Mouse (Mus musculus): ENCODE results near the gene Zfp950.
"Not testable (repeated sequence)": the region's sequence is repeated elsewhere in the genome, so short reads cannot be mapped to it uniquely, and the experiment has no call there.

The Zfp950 gene

DNA sequence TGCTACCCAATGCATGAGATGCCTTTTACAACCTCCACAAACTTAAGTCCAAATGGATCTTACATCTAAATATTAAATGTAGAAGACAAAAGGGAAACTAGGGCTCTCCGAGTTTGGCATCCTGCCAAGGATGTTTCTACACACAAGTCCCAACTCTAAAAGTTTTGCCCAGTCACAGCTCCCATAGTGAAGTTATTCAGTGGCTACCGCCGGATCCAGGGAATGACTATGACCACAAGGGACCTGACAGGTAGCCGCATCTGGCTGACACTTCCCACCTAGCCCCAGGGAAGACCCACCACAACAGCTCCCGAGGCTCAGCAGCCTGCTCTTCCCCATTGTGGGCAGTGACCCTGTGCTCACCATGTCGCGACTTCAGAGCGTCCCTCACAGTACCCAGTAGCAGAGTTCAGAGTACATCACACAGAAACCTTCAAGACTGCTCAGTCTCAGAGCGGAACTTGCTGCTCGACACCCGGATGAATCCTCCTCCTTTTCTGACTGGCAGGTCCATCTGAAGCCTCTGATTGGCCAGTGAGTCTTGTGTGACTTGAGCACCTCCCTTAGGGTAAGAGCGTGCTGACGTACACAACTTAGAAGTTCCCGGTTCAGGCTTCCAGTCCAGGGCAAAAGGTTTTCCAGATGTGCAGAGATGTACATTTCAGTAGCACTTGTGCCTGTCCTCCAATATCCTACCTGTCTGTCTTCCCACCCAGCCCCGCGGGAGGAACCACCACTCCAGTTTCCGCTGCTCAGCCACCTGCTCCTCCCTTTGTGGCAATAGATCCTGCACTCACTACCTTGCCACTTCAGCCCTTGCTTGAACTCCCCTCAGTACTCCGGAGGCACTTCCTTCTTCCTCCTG is at the start of gene Zfp950:
Gene Zfp950 (minus strand): TSS at position 499 of the 865 bp plus-strand sequence.
- DNase-seq (ENCODE audit: low spot score in 2 of 2) = peak; percentile 28 to 64

DNA sequence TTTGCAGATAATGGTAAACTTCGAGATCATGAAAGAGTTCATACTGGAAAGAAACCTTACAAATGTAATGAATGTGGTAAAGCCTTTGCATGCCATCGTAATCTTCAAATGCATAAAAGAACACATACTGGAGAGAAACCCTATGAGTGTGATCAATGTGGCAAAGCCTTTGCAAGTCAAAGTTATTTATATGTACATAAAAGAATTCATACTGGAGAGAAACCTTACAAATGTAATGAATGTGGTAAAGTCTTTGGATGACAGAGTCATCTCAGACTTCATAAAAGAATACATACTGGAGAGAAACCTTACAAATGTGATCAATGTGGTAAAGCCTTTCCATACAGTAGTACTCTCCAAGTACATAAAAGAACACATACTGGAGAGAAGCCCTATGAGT is 43.0 kb upstream of the Zfp950 start, which contains the start of gene Gm6020:
Gene Gm6020 (plus strand): TSS at position 301 of the 400 bp plus-strand sequence.
- DNase-seq (ENCODE audit: low spot score in 2 of 2) = not testable (repeated sequence)

DNA sequence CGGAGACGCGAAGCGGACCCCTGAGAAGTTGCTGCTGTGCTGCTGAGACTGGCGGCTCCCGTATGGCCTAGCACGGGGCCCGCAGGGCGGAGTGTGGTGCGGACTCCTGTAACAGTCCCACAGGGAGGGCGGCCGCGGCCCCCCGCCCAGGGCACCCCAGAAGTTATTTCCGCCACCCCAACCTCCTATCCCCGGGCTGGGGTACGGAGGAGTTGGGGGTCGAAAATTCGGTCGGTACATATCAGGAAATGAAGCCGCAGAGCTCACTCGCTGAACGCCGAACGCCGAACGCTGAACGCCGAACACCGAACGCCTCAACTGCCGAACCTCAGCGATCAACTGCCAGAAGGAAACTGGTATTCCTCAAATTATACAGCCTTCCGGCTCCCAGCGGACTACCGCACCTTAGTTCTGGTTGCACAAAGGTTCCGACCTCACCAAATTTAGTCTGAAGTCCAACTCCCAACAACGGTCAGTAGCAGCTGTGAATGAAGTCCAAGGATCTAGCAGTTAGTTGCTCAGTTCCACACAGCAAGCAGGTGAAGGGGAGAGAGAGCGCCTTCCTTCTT is 35.2 kb upstream of the Zfp950 start, which contains the start of gene Gm7102:
Gene Gm7102 (minus strand): TSS at position 554 of the 569 bp plus-strand sequence.
- DNase-seq (ENCODE audit: low spot score in 2 of 2) = no peak

DNA sequence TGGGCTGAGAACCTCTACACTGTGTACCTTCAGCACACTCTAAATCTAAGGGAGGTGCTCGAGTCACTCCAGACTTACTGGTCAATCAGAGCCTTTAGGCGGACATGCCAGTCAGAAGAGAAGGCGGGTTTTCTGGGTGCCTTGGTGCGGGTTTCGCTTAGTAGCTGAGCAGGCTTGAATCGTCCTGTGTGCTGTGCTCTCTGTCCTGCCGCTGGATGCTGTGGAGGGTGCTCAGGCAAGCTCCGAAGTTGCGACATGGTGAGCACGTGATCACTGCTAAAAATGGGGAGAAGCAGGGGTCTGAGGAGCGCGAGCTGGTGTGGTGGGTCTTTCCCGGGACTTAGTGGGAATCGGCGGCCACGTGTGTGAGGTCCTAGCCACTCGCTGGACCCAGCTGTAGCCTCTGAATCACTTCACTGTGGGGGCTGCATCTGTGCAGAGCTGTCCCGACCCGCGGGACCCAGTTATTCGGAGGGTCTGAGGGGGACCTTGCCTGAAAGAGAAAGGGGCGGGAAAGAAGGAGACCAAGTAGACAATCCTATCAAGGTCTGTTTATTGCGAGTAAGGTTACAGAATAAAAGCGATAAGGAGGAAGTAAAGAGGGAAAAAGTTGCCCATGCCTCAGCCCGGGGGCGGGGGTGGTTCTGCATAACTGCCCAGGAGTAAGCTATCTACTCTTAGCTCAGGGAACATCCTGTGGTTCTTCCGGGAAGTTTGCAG is 11.2 kb upstream of the Zfp950 start:
- no peak for DNase-seq (ENCODE audit: low spot score in 2 of 2)

DNA sequence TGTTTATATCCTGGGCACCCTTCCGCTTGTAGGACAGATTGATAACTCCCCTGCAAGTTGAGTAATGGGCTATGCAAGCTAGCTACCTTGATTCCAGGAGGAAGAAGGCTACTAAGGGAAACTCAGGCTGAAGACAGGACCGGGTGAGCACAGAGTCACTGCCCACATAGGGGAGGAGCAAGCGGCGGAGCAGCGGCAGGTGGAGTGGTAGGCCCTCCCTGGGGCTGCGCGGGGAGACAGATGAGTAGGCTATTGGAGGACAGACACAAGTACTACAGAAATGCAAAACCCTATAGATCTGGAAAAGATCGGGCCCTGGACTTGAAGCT is 10.7 kb upstream of the Zfp950 start:
- no peak for DNase-seq (ENCODE audit: low spot score in 2 of 2)

DNA sequence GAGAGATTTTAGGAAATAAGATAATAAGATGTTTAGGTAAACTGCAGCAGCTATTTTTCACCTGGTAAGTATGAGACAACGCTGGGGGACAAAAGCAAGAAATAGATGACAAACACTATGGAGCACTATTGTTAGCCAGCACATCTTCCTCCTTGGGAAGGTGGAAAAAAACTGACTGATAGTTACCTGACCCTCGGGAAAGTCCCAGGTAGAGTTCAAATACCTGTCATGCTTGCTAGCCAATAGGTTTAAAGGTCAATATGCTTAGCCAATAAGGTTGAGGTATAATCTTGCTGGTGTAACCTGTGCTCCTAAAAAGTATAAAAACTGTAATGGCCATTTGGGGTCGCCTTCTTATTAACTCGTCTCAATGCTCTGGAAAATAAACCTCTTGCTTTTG is 659 bp upstream of the Zfp950 start:
- no peak for DNase-seq (ENCODE audit: low spot score in 2 of 2)

DNA sequence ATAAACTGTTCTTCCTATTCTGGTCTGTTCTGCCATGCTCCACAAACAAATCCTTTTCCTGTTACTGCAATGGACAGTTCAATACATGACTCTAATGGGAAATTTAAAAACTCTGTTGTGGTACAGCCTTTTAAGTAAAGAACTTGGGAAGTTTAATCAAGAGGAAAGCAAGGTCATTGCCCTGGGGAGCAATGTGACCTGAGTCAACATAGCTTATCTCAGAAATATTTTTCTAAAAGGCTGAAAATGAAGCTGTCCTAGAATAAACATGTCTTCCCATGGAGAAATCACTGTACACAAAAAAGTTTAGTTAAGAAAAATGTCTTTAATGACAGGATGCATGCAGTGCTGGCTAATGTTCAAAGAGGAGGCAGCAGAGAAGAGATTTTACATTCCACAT is 2.0 kb downstream of the Zfp950 start:
- no peak for DNase-seq (ENCODE audit: low spot score in 2 of 2)

DNA sequence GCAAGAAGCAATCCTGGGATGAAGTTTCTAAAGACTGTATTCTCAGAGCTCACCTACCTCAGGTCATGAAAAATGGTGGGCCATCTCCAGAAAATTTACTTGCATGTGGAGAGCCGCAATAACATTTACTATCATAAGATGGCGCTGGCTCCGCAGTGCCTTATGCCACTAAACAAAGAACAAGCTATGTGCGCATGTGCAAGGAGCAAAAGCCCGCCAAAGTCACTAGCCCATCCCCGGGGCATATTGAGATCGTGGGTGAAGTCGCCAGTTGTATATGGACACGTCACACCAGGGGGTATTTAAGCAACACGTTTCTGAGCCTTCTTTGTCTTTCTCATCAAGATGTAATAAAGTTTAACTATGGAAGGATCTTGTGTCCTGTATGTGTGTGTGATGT is 9.5 kb downstream of the Zfp950 start:
- no peak for DNase-seq (ENCODE audit: low spot score in 2 of 2)

DNA sequence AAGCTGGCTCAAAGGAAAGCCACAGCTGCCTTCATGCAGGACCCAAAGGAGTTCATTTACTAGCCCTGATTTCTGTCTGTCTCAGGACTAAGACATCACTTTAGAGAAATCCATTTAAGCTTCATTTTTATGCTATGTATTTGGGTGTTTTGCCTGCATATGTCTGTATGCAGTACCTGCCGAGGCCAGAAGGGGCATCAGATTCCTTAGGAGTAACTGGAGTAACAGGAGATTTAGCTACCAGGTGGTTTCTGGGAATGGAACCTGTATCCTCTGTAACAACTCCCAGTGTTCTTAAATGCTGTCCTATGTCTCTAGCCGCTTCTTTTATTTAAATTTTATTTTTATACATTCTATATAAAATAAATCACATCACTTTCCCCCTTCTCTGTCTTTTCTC is 30.5 kb downstream of the Zfp950 start:
- DNase-seq (ENCODE audit: low spot score in 2 of 2) = no peak

DNA sequence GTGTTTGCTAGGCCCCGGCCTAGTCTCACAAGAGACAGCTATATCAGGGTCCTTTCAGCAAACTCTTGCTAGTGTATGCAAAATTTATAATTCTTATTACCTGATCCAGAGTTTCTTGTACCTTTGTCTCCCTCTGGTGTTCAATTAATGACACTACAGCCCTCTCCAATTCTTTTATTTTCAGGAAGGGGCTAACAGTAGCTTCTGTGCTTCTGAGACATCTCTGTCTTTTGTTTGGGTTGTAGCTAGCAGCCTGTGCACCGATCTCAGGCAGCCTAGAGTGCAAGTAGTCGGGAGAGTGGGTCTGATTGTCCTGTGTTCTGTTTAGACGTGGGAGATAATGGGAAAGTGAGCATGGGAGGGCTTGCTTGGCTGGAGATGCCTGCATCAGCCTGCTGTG is 42.9 kb downstream of the Zfp950 start:
- no peak for DNase-seq (ENCODE audit: low spot score in 2 of 2)

DNA sequence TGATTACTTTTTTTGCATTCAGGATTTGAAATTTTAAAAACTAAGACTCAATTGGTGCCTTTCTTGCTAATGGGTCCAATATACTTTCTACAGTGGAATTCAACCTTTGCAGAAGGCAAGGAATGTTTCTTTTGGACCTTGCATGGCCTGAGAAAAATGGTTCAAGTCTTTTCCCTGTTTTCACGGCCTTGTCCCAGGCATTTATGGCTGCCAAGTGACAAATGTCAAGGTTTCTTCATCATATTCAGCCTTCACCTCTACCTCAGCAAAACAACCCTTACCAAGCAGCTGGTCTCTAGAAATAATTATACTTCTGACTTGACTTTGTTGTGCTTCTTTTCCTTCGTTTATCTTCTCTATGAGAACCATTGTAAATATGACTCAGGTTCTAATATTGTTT is 43.9 kb downstream of the Zfp950 start:
- no peak for DNase-seq (ENCODE audit: low spot score in 2 of 2)

DNA sequence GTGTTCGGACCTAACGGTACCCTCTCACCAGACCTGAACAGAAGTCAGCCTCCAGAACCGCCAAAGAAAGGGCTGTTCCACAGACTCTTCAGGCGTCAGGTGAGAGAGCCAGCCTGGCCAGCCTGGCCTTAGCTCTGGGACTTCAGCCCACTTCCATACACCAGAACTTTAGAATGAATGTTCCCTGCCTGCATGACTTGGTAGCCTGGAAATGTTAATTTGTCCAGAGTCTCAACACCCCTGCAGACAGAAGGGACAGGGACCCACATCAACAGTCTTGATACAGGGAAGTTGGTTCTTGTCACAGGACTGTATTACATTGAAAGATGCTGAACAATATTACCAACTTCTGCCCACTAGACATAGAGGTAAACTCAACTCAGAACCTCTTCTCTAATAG is 50.1 kb downstream of the Zfp950 start:
- no peak for DNase-seq (ENCODE audit: low spot score in 2 of 2)

DNA sequence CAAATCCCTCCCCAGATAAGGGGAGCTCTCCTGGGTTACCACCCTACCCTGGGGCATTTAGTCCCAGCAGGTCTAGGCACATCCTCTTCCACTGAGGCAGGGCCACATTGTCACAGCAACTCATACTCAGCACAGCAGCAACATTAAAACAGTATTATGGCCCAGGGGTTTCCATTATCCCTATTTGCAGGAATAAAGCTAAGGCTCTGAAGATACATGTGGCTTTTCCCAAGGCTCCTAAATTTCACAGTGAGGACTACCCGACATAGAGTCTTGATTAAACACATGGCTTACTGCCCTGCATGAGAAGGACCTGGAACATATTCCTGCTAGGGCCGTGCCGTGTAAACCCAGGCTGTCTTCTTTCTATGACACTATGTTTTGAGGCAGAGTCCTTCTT is 51.6 kb downstream of the Zfp950 start:
- no peak for DNase-seq (ENCODE audit: low spot score in 2 of 2)

DNA sequence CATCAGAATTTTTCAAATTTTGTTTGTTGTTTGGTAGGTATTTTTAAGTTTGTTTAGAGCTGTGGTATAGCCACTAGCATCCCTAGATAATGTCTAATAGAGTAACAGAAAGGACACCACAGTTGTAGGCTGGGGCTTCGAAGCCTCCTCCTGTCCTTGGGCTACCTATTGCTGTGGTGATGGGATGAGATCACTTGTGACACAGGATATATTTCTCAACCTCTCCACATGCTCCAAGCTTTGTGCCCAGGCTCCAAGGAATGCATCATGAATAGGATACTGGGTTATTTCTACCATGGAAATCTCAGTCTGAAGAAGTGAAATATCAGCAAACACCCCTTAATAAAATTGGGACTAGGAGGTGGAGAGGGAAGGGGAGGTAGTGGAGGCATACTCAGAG is 52.9 kb downstream of the Zfp950 start:
- no peak for DNase-seq (ENCODE audit: low spot score in 2 of 2)

DNA sequence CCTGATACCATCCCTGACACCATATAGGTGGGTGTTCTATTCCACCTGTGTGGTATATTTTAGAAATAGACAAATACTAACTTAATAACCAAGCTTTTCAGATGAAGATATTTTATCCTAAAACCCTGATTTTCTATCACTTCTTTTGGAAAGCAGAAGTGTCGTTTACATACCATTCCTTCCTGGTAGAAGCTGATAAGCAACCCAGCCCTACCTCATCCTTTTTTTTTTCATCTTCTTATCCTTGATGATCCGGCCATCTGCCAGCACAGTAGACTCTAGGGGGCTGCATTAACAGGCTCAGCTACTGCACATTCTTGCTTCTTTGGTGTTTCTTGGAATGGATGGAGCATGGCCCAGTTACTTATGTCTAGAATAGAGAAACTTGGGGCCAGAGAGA is 55.4 kb downstream of the Zfp950 start:
- no peak for DNase-seq (ENCODE audit: low spot score in 2 of 2)

DNA sequence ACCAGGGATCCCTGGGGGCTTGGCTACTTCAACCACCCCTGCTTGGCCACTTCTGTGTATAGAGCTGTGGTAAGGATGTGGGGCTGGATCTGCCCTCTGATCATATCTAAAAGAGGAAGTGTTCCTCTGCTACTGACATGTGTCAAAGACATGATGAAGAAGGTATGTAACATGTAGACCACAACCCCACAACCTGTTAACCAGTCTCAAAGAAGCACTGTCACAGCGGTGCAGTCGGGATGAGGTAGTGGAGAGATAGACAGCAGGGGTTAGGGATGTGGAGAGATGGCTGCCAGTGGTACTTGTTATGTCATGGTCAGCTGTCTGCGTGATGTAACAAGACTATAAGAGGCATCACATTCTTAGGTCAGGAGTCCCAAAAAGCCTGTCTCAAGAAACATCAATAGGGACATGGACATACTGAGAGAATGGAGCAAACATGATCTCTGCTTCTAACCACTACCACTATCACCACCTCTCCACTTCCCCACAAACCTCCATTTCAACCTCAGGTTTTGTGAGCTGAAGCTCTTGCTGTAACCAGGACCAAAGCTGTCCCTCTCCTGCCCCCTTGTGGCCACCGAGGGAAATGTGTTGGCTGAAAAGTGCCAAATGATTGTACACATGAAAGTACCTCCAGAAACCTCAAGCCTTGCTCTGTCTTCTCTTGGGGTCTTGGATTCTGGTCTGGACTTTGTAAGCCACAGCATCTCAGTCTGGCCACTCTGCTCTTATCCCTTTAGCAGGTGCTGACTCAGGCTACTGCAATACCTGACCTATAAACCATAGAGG is 56.3 kb downstream of the Zfp950 start:
- DNase-seq (ENCODE audit: low spot score in 2 of 2) = peak; percentile 93

DNA sequence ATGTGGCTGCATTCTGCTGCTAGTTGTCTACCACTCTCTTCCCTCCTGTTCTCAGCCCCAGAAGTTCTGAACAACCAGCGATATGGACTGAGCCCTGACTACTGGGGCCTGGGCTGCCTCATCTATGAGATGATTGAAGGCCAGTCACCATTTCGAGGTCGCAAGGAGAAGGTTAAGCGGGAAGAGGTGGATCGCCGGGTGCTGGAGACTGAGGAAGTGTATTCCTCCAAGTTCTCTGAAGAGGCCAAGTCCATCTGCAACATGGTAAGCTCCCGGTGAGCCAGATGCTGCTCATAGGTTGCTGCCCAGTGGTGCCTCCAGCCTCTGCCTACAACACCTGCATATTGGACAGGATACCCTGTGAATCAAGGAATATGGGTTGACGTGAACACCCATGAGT is 57.6 kb downstream of the Zfp950 start:
- DNase-seq (ENCODE audit: low spot score in 2 of 2) = no peak

DNA sequence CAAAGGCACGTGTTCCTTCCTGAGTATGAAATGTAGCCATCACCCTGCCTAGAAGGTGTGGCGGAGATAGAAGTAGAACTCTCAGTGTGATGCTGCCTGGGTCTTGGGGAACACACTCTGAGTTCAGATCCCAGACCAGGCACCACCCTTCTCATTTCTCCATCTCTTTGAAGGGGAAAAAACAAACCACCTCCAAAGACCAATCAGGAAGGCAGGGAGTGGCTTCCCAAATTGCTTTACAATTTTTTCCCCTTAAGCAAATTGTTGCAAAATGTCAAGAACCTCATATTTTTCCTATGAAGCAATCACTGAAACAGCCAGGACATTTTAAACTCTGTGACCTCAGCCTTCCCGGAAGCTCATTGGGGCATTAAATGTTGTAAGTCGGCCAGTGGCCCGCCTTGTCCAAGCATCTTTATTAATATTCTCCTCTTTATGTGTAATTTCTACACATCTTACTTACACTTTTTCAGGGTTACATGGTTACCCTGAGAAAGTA is 60.3 kb downstream of the Zfp950 start:
- DNase-seq (ENCODE audit: low spot score in 2 of 2) = no peak

DNA sequence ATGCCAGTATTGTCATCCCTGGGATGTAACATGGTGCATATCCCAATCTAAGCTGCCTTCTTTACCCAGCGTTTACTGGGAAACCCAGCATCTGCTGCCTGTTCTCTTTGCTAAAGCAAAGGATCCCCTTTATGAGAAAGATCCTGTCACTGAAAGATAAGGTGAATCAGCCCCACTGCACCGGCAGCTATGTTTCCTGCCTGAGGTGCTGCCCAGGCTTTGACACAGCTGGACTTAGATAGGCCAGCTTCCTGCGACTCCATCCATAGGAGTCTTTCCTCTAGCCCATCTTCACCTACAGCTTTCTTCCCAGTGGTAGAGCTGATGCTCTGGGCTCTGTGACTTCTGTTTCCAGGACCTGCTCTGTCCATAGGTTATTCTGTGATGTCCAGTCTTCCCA is 62.0 kb downstream of the Zfp950 start:
- DNase-seq (ENCODE audit: low spot score in 2 of 2) = no peak

DNA sequence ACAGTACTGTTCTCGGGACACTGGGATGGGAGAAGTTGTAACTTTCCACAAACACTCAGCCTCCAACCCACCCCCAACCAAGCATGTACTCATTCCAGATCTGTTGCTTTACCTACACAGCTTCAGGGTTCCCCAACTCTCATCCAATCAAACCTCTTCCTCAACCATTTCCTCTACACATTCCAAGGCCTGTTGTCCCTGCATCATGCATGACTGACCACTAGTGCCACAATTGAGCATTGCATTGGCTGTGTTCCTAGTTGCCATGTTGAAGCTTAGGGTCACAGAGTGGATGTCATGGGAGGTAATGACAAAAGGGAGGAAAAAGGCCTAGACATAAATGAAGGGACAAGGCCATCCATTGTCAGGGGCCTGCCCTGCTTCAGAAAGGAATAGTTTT is 75.6 kb downstream of the Zfp950 start:
- no peak for DNase-seq (ENCODE audit: low spot score in 2 of 2)

DNA sequence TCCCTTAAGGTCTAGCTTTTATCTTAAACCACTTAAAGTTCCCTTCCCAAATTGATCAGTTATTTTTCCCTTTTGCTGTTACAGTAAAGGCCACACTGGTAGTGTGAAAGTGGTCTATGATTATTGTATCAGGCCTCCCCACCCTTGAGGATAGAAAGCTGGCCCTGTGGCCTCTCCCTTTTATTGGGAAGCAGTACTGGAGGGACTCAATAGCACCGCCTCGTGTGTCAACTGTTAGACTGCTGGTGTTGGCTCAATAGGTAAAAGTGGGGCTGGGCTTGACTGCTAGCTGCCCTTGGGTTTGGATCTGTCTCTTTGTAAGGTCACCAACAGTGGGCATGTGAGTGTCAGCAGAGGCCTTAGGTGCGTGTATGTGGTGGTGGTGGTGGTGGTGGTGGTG is 76.3 kb downstream of the Zfp950 start:
- no peak for DNase-seq (ENCODE audit: low spot score in 2 of 2)

DNA sequence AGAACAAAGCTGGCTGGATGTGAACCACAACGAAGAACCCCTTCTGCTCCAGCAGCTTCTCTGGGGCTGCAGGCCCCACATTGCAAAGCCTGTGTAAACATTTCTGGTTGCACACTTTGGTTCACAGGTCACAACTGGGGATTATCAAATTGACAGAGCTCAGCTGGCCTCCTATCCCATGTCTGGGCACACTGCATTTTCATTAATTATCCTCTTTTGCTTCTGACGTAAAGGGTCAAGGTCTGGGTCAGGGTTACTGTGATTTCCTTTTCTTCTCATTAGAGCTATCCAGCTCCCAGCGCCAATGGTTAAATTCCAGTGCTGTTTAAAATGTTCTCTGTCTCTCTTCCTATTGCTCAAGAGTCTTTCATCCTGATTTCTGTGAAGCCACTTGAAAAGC is 83.1 kb downstream of the Zfp950 start:
- no peak for DNase-seq (ENCODE audit: low spot score in 2 of 2)

Measured in cerebellum, postnatal 4 days (tissue).